Mouse (Mus musculus) liver, embryonic 12.5 days (tissue): ENCODE results near the gene Bmpr1b. TPM values are rescaled to one million over a fixed set of nuclear protein-coding genes. Genes with fewer than 3 reads are reported as not detected.

Experiments
- ATAC-seq: fragments of 200-750 bp; cut with Nextera tagmentation; 2 replicates; pipeline ENCODE4 v1.8.0; 2017; ENCODE audit warnings: moderate number of reproducible peaks, mild to moderate bottlenecking, moderate library complexity
- H3K27ac ChIP-seq: fragments of 300-500 bp; sonication (generic); 2 replicates; pipeline ENCODE4 v1.5.1; 2016; ENCODE audit warnings: mild to moderate bottlenecking
- H3K27me3 ChIP-seq: fragments of 300-500 bp; sonication (generic); replicated peaks from 2 replicates; pipeline ENCODE4 v1.6.1; 2016; ENCODE audit warnings: mild to moderate bottlenecking, moderate library complexity
- H3K36me3 ChIP-seq: fragments of 300-500 bp; sonication (generic); 2 replicates; pipeline ENCODE4 v1.6.1; 2016; ENCODE audit warnings: mild to moderate bottlenecking, moderate library complexity
- H3K4me1 ChIP-seq: fragments of 300-500 bp; sonication (generic); 2 replicates; pipeline ENCODE4 v1.6.1; 2016
- H3K4me2 ChIP-seq: fragments of 300-500 bp; sonication (generic); 2 replicates; pipeline ENCODE4 v1.6.1; 2016; ENCODE audit warnings: mild to moderate bottlenecking, moderate library complexity
- H3K4me3 ChIP-seq: fragments of 300-500 bp; sonication (generic); 2 replicates; pipeline ENCODE4 v1.5.1; 2016; ENCODE audit warnings: mild to moderate bottlenecking, moderate library complexity
- H3K9ac ChIP-seq: fragments of 300-500 bp; sonication (generic); 2 replicates; pipeline ENCODE4 v1.6.1; 2016; ENCODE audit warnings: mild to moderate bottlenecking, moderate library complexity
- H3K9me3 ChIP-seq: fragments of 300-500 bp; sonication (generic); replicated peaks from 2 replicates; pipeline ENCODE4 v1.6.1; 2016; ENCODE audit warnings: mild to moderate bottlenecking, moderate library complexity
- WGBS: fragments of 180-500 bp; shearing (Covaris S2); methylation state at CpG from one replicate; pipeline ENCODE4 v1.1.7; 2016; ENCODE audit not compliant: insufficient replicate concordance; 5-methylcytosine and 5-hydroxymethylcytosine counted together
- polyA plus RNA-seq: library from polyadenylated mRNA; unstranded; fragments of >200 nt; fragmentation: Nextera tagmentation; extraction: Ambion mirVana; gene quantifications from 2 replicates; pipeline ENCODE4 v1.2.1, GENCODE M21; 2016

Bmpr1b gene
- polyA plus RNA-seq, 1 experiment from 2014 or later = 0.45 TPM

DNA sequence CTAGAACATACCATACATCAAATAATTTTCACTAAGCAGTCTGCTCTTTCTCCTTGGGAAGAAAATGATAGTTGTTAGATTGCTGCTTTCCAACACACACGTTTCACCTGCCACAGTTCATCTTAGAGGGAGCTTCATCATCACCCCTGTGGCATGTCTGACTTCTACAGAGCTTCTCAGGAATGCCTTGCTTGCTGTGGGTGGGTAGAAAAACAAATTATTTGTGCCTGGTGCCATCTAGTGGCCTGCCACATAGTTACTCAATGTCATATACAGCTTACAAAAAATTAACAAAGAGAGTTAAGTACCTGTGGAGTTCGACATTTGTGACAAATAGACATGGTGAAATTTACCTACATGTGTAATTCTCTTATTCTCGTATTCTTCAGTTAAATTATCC, 338.1 kb downstream of the Bmpr1b start:
- no peaks in the 10 kb centered on the region for H3K36me3 ChIP-seq
- H3K4me3 ChIP-seq = no peak overlapping the region
- no peaks in the 10 kb centered on the region for H3K27me3 ChIP-seq
- no peaks in the 10 kb centered on the region for H3K9me3 ChIP-seq
- no peaks in the 10 kb centered on the region for H3K4me1 ChIP-seq
- no peak overlapping the region for H3K9ac ChIP-seq
- no peak for ATAC-seq
- WGBS = 13% methylated on average over 3 of the region's 3 CpGs
- H3K27ac ChIP-seq = no peak overlapping the region
- H3K4me2 ChIP-seq = no peak overlapping the region

DNA sequence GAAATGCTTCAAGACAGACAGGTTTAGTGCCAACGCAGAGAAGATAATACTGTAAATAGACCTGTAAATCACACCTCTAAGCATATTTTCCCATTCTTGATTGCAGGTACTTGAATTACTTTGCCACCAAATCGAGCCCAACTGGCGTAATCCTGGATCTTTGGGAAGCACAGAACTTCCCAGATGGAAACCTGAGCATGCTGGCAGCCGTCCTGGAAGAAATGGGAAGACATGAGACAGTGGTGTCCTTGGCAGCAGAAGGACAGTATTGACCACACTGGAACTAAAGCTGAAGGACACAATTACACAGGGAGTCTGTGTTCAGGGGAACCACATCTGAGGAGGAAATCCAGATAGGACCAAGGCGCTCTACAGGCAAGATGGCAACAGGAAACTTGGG, 340.9 kb downstream of the Bmpr1b start:
- H3K36me3 ChIP-seq = no peaks in the 10 kb centered on the region
- WGBS = 62% methylated on average over 5 of the region's 5 CpGs
- no peaks in the 10 kb centered on the region for H3K27me3 ChIP-seq
- no peaks in the 10 kb centered on the region for H3K4me1 ChIP-seq
- H3K4me2 ChIP-seq = no peak overlapping the region
- H3K9me3 ChIP-seq = no peaks in the 10 kb centered on the region
- ATAC-seq = no peak
- no peak overlapping the region for H3K27ac ChIP-seq
- H3K9ac ChIP-seq = no peak overlapping the region
- H3K4me3 ChIP-seq = no peak overlapping the region

DNA sequence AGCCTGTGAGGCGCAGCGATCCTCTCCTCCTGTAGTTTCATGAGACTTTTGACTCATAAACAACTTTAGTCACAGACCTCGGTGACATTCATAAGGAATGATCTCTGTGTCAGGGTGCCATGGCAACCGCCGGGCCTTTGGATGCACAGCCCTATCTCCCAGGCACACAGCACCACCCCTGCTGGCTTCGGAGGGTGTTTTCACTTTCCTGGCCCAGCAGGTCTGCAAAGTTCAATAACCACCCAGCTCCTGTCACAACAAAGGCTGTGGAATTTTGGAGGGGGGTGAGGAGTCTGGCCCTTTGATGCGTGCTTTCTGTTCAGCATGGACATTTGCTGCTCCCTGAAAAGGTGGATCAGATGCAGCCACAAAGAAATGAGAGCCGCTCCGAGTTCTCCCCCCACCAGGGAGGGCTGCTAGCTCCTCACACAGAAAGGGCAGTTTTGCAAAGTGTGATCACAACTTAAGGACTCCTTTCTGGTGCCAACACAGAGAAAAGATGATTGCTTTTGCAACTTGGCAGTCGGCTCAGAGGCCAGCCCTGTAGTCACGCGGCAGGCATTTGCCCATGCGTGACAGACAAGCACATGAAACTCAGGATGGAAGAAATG, 349.8 kb downstream of the Bmpr1b start:
- Histone ChIP-seq H3K9ac (no peak overlapping the region), H3K36me3 (no peaks in the 10 kb centered on the region), H3K9me3 (no peaks in the 10 kb centered on the region), H3K4me2 (no peak overlapping the region), H3K4me1 (no peaks in the 10 kb centered on the region), H3K4me3 (no peak overlapping the region), H3K27ac (no peak overlapping the region), H3K27me3 (no peaks in the 10 kb centered on the region)
- no peak for ATAC-seq
- 61% methylated on average over 13 of the region's 13 CpGs for WGBS

DNA sequence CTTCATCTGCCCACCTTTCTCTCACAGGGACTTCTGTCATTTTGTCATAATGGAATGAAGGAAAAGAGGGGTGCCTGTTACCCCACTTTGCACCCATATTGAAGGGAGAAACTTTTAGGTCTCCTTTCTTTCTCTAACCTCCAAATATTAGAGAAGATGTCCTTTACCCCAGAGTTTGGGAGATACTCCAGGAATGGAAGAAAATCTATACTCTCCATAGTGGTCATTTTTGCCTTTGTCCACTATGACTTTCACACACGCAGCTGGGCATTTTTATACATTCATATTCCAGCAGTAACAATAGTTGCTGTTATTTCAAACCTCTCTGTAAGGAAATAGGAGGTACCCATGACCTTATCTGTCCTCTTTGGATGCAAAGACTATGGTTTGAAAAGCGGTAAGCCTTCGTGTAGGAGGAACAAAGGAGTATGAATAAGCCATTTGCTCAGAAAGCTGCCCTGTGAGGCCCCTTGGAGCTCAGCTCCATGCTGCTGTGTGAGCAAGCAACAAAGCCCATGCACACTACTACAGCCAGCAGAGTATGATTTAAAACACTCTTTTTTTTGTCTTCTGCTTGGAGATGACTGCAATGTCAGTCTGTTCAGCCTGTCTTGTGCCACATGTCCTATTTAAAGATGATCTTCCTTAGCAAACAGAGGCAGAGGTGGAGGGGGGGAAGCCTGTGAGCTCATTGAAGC, 350.5 kb downstream of the Bmpr1b start:
- no peak overlapping the region for H3K27ac ChIP-seq
- H3K4me1 ChIP-seq = no peaks in the 10 kb centered on the region
- no peak overlapping the region for H3K4me3 ChIP-seq
- no peaks in the 10 kb centered on the region for H3K9me3 ChIP-seq
- H3K4me2 ChIP-seq = no peak overlapping the region
- H3K27me3 ChIP-seq = no peaks in the 10 kb centered on the region
- H3K9ac ChIP-seq = no peak overlapping the region
- 49% methylated on average over 3 of the region's 3 CpGs for WGBS
- no peak for ATAC-seq
- H3K36me3 ChIP-seq = no peaks in the 10 kb centered on the region

DNA sequence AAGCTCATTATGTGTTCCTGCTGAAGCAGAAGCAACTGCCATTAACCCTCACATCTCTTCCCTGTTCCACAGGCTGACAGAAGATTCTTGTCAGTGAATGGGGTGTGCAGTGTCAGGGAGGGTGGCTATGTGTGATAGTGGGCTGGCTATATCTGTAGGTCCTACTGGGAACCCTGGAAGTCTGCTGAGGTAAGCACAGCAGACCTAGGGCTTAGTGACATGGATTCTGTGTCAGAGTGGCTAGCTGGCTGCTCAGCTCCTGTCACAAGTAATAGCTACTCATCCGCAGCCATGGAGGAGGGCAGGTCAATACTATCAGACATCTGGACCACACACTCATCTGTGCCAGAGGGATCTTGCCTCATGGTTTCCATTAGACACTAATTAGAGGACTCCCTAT, 354.4 kb downstream of the Bmpr1b start:
- no peak for ATAC-seq
- H3K4me1 ChIP-seq = no peaks in the 10 kb centered on the region
- no peaks in the 10 kb centered on the region for H3K9me3 ChIP-seq
- no peaks in the 10 kb centered on the region for H3K36me3 ChIP-seq
- no peaks in the 10 kb centered on the region for H3K27me3 ChIP-seq
- no peak overlapping the region for H3K27ac ChIP-seq
- H3K9ac ChIP-seq = no peak overlapping the region
- H3K4me2 ChIP-seq = no peak overlapping the region
- 57% methylated on average over 1 of the region's 1 CpGs for WGBS
- H3K4me3 ChIP-seq = no peak overlapping the region

DNA sequence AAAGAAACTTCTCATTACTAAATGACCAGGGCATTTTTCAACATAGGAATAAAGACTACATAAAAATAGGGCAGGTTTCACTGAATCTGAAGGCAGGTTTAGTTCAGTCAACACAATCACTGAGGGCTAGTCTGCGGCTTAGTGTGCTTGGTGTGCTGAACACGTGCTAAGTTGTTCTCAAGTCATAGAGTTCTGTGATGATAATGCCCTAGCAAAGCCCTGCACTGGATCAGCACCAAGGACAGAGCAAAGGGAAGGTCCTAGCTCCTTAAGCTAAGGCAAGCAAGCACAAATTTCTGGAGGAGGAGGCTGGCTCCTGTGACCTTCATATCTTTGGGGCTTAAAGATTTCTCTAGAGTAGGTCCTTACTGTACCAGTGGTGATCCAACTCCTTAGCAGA, 357.9 kb downstream of the Bmpr1b start:
- no peaks in the 10 kb centered on the region for H3K4me1 ChIP-seq
- no peak overlapping the region for H3K4me3 ChIP-seq
- no peaks in the 10 kb centered on the region for H3K9me3 ChIP-seq
- H3K27ac ChIP-seq = no peak overlapping the region
- no peaks in the 10 kb centered on the region for H3K27me3 ChIP-seq
- no peak for ATAC-seq
- H3K36me3 ChIP-seq = no peaks in the 10 kb centered on the region
- H3K4me2 ChIP-seq = no peak overlapping the region
- 28% methylated on average over 2 of the region's 2 CpGs for WGBS
- no peak overlapping the region for H3K9ac ChIP-seq

DNA sequence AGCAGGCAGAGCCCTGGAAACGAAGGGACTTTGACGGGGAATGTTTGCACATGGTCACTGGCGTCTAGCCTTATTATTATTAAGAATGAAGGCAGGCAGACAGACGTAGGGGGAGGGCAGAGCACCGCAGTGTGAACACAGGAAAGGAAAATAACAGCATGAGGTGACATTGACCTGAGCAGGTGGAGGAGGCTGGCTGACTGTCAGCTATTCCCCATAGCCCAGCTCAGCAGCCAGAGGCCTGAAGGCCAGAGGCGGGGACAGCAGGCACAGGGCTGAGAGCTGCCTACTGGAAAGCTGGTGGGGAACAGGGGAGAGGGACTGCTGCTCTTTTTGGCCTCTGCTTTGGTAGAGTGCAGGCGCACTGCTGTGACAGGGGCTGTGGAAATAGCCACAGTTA, 358.3 kb downstream of the Bmpr1b start:
- Histone ChIP-seq H3K4me1 (no peaks in the 10 kb centered on the region), H3K4me3 (no peak overlapping the region), H3K9ac (no peak overlapping the region), H3K36me3 (no peaks in the 10 kb centered on the region), H3K4me2 (no peak overlapping the region), H3K27me3 (no peaks in the 10 kb centered on the region), H3K9me3 (no peaks in the 10 kb centered on the region), H3K27ac (no peak overlapping the region)
- ATAC-seq = no peak
- WGBS = 63% methylated on average over 7 of the region's 7 CpGs

DNA sequence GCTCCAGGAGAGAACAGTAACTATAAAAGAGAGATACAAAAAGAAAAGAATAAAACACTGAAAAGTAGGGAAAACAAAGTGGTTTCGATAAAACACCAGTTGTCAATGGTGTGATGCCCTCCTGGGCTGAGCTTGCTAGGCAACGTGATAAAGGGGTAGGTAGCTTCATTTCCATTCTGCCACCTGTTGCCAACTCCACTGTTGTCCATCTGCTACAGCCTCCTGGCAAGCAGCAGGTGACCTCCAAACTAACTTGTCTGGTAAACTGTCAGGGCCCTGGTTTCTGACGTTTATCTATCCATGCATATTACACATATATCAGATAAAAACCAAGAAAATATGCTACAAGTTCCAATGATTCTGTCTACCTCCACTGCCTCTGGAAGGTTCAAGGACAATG, 359.6 kb downstream of the Bmpr1b start:
- Histone ChIP-seq H3K36me3 (no peaks in the 10 kb centered on the region), H3K4me1 (no peaks in the 10 kb centered on the region), H3K4me2 (no peak overlapping the region), H3K4me3 (no peak overlapping the region), H3K27ac (no peak overlapping the region), H3K9me3 (no peaks in the 10 kb centered on the region), H3K27me3 (no peaks in the 10 kb centered on the region), H3K9ac (no peak overlapping the region)
- no peak for ATAC-seq
- 54% methylated on average over 3 of the region's 3 CpGs for WGBS

DNA sequence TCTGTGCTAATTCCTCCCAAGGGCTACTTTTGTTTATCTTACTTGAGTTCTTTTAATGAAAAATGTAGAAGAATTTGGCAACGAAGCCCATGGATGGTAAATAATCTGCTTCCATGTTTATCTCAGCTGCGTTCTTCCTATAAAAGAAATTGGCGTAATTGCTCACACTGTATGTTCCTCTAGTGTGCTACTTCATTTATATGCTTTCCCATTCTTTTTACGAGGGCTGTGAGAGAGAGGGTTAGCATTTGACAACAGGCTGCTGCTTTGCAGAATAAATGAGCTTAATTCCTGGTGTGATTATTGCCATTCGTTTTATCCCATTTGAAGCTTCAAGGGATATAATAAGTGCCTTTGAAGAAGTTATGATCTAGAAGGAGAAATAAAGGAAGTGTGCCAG, 365.1 kb downstream of the Bmpr1b start:
- 65% methylated on average over 5 of the region's 5 CpGs for WGBS
- H3K27ac ChIP-seq = no peak overlapping the region
- ATAC-seq = no peak

DNA sequence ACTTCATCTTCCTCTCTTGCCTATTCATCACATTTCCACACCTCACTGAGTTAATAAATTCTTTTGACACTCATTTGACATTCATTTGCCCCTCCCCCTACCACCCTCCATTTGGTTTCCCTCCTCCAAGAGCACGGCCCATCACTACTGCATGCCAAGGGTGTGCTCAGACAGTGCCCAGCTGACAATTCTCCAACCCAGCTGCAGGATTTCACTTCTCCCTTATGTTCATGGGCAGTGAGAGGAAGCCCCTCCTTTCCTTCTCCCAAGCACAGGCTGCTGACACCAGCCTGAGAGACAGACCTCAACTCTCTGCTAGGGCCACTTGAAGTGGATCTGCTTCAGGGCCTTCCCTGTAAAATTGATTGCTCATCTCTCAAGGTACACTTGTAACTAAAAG, 371.4 kb downstream of the Bmpr1b start:
- no peaks in the 10 kb centered on the region for H3K9me3 ChIP-seq
- H3K27ac ChIP-seq = no peak overlapping the region
- no peaks in the 10 kb centered on the region for H3K27me3 ChIP-seq
- 28% methylated on average over 1 of the region's 1 CpGs for WGBS
- no peak overlapping the region for H3K9ac ChIP-seq
- no peak overlapping the region for H3K4me3 ChIP-seq
- ATAC-seq = no peak
- no peaks in the 10 kb centered on the region for H3K4me1 ChIP-seq
- H3K4me2 ChIP-seq = no peak overlapping the region
- H3K36me3 ChIP-seq = no peaks in the 10 kb centered on the region

More for the DNA sequence above, 365.1 kb downstream of the Bmpr1b start:
- H3K36me3 ChIP-seq = no peaks in the 10 kb centered on the region
- H3K4me3 ChIP-seq = no peak overlapping the region
- H3K27me3 ChIP-seq = no peaks in the 10 kb centered on the region
- no peak overlapping the region for H3K9ac ChIP-seq
- no peaks in the 10 kb centered on the region for H3K4me1 ChIP-seq
- H3K4me2 ChIP-seq = no peak overlapping the region
- H3K9me3 ChIP-seq = no peaks in the 10 kb centered on the region

DNA sequence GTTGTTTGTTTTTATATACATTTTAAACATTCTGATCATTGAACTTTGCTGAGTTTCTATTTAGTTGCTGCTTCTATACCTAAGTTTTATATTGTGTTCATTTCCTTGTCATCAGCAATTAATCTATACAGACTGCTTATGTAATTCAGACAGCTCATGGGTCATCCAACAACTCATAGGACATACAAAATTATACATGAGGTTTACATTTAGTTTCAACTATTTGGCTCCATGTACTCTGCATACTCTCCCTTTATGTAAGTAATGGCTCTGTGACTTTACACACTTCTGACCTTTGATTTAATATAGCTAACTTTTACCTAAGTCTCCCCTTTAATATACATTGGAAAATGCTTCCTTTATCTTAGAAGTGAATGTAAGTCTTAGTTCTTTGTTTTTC, 371.9 kb downstream of the Bmpr1b start:
- Histone ChIP-seq H3K36me3 (no peaks in the 10 kb centered on the region), H3K27ac (no peak overlapping the region), H3K4me1 (no peaks in the 10 kb centered on the region), H3K4me2 (no peak overlapping the region), H3K4me3 (no peak overlapping the region), H3K9me3 (no peaks in the 10 kb centered on the region), H3K27me3 (no peaks in the 10 kb centered on the region), H3K9ac (no peak overlapping the region)
- ATAC-seq = no peak

DNA sequence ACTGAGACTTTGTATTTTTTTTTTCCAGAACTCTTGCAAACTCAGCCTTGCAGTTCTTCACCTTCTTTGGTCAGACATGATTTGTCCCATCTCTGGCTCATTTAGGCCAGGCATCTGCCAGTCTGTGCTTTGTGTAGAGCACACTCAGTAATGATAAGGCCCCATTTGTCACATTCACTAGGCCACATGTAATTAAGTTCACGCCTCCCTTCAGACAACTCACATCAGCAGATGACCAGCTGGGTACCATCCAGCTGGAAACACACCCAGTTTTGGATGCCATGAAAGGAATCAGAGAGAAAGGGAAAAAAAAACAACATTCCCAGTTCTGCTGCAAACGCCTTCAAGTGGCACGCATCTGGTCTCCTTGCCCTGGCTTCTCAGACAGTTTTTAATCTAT, 374.9 kb downstream of the Bmpr1b start:
- Histone ChIP-seq H3K27me3 (no peaks in the 10 kb centered on the region), H3K36me3 (no peaks in the 10 kb centered on the region), H3K9me3 (no peaks in the 10 kb centered on the region), H3K4me1 (no peaks in the 10 kb centered on the region), H3K27ac (no peak overlapping the region), H3K9ac (no peak overlapping the region), H3K4me2 (no peak overlapping the region), H3K4me3 (no peak overlapping the region)
- 70% methylated on average over 3 of the region's 3 CpGs for WGBS
- no peak for ATAC-seq

DNA sequence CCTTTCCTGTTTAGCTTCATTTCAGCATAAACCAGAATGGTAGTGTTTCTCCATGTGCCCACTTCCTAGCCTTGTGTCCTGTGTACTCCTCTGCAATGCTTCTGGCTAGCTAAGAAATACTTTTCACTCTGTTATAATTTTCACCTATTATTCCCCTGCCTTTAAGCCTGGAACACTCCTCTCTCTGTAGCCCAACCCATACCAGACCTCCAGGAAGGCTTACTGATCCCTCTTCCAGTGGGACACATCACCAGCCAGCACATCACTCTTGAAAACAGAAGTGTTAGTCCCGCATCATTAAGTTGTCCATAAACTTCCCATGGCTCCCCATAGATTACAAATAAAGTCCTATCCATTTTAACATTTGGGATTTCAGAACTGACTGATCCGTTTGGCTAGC, 375.5 kb downstream of the Bmpr1b start:
- 70% methylated on average over 2 of the region's 2 CpGs for WGBS

More for the DNA sequence above, 375.5 kb downstream of the Bmpr1b start:
- Histone ChIP-seq H3K27me3 (no peaks in the 10 kb centered on the region), H3K9me3 (no peaks in the 10 kb centered on the region), H3K36me3 (no peaks in the 10 kb centered on the region), H3K9ac (no peak overlapping the region), H3K4me2 (no peak overlapping the region), H3K27ac (no peak overlapping the region), H3K4me3 (no peak overlapping the region), H3K4me1 (no peaks in the 10 kb centered on the region)
- ATAC-seq = no peak
